Mouse (Mus musculus) MEL (cell line): ENCODE data around the gene Nudt2. TPM values are rescaled to one million over a fixed set of nuclear protein-coding genes. Genes with fewer than 3 reads are reported as not detected.

Experiments
- DNase-seq: peaks from one replicate; pipeline ENCODE4 v3.0.0; 2011; ENCODE audit warnings: low read depth, low spot score
- H3K27ac ChIP-seq: 2 replicates; pipeline ENCODE4 v1.5.1; 2012; ENCODE audit warnings: low read depth, mild to moderate bottlenecking, control low read depth, low read length, moderate library complexity; ENCODE audit not compliant: control insufficient read depth
- H3K27me3 ChIP-seq, 2 experiments: fragments of 150-350 bp in 1 of 2; sonication (generic) in 1 of 2; 2 replicates each; pipeline ENCODE4 v1.6.1; 2012; ENCODE audit warnings: low read length in 2 of 2, mild to moderate bottlenecking in 2 of 2, improper control_type of control experiment in 1 of 2, moderate library complexity in 1 of 2; ENCODE audit not compliant: insufficient read depth in 2 of 2, control insufficient read depth in 1 of 2
- H3K36me3 ChIP-seq, 2 experiments: 2 replicates each; pipeline ENCODE4 v1.6.1; 2012 to 2014; ENCODE audit warnings: low read length in 2 of 2, improper control_type of control experiment in 1 of 2, inconsistent platforms in 1 of 2, mild to moderate bottlenecking in 1 of 2; ENCODE audit not compliant: insufficient read depth in 2 of 2, control insufficient read depth in 1 of 2
- H3K4me1 ChIP-seq, 2 experiments: fragments of 150-350 bp in 1 of 2; sonication (generic) in 1 of 2; 2 replicates each; pipeline ENCODE4 v1.6.1; 2012; ENCODE audit warnings: low read length in 2 of 2, improper control_type of control experiment in 1 of 2, mild to moderate bottlenecking in 1 of 2; ENCODE audit not compliant: insufficient read depth in 2 of 2, control insufficient read depth in 1 of 2
- H3K4me3 ChIP-seq, 2 experiments: fragments of 150-350 bp in 1 of 2; sonication (generic) in 1 of 2; 2 replicates each; pipeline ENCODE4 v1.5.1; 2012; ENCODE audit warnings: low read depth in 2 of 2, low read length in 2 of 2, mild to moderate bottlenecking in 2 of 2, moderate library complexity in 2 of 2, control low read depth in 1 of 2, improper control_type of control experiment in 1 of 2; ENCODE audit not compliant: control insufficient read depth in 1 of 2, insufficient read depth in 1 of 2
- H3K79me2 ChIP-seq: 2 replicates; pipeline ENCODE4 v1.6.1; 2012; ENCODE audit warnings: mild to moderate bottlenecking, low read length, moderate library complexity; ENCODE audit not compliant: control insufficient read depth, poor library complexity, insufficient read depth
- H3K9ac ChIP-seq: 2 replicates; pipeline ENCODE4 v1.6.1; 2012; ENCODE audit warnings: low read depth, mild to moderate bottlenecking, control low read depth, low read length, moderate library complexity; ENCODE audit not compliant: control insufficient read depth, poor library complexity, severe bottlenecking
- H3K9me3 ChIP-seq: fragments of 150-350 bp; sonication (generic); replicated peaks from 2 replicates; pipeline ENCODE4 v1.6.1; 2012; ENCODE audit warnings: mild to moderate bottlenecking, low read length, improper control_type of control experiment, moderate library complexity; ENCODE audit not compliant: insufficient read depth
- BHLHE40 ChIP-seq: IDR thresholded peaks from 2 replicates; pipeline ENCODE4 v1.6.1; 2012; ENCODE audit warnings: low read depth, mild to moderate bottlenecking, inconsistent platforms, low read length, improper control_type of control experiment, borderline replicate concordance
- CTCF ChIP-seq, 3 experiments: IDR thresholded peaks in 2 of 3; conservative IDR thresholded peaks in 1 of 3; 2 replicates each; pipeline ENCODE4 v1.5.1; 2011 to 2012; ENCODE audit warnings: low read length in 3 of 3, low read depth in 2 of 3, mild to moderate bottlenecking in 2 of 3, improper control_type of control experiment in 1 of 3, inconsistent platforms in 1 of 3, mixed read lengths in 1 of 3, moderate library complexity in 1 of 3; ENCODE audit not compliant: control insufficient read depth in 1 of 3, insufficient read depth in 1 of 3, poor library complexity in 1 of 3, severe bottlenecking in 1 of 3
- ELF1 ChIP-seq: IDR thresholded peaks from 2 replicates; pipeline ENCODE4 v1.6.1; 2014; ENCODE audit warnings: low read depth, mild to moderate bottlenecking, inconsistent platforms, low read length, improper control_type of control experiment, moderate library complexity
- ETS1 ChIP-seq: IDR thresholded peaks from 2 replicates; pipeline ENCODE4 v1.6.1; 2012; ENCODE audit warnings: low read depth, mild to moderate bottlenecking, inconsistent platforms, low read length, improper control_type of control experiment, moderate library complexity
- GABPA ChIP-seq: IDR thresholded peaks from 2 replicates; pipeline ENCODE4 v1.6.1; 2012; ENCODE audit warnings: low read depth, mild to moderate bottlenecking, inconsistent platforms, low read length, improper control_type of control experiment, moderate library complexity
- GATA1 ChIP-seq: IDR thresholded peaks from 2 replicates; pipeline ENCODE4 v1.6.1; 2011; ENCODE audit warnings: low read depth, low read length, improper control_type of control experiment
- HCFC1 ChIP-seq: IDR thresholded peaks from 2 replicates; pipeline ENCODE4 v1.6.1; 2012; ENCODE audit warnings: low read depth, mild to moderate bottlenecking, inconsistent platforms, low read length, improper control_type of control experiment, moderate library complexity
- JUND ChIP-seq: IDR thresholded peaks from 2 replicates; pipeline ENCODE4 v1.6.1; 2011; ENCODE audit warnings: low read depth, mild to moderate bottlenecking, improper control_type of control experiment, low read length
- MAX ChIP-seq: IDR thresholded peaks from 2 replicates; pipeline ENCODE4 v1.6.1; 2011; ENCODE audit warnings: low read length, improper control_type of control experiment
- MAZ ChIP-seq: IDR thresholded peaks from 2 replicates; pipeline ENCODE4 v1.6.1; 2012; ENCODE audit warnings: low read depth, mild to moderate bottlenecking, inconsistent platforms, low read length, improper control_type of control experiment
- MEF2A ChIP-seq: IDR thresholded peaks from 2 replicates; pipeline ENCODE4 v1.6.1; 2014; ENCODE audit warnings: low read depth, mild to moderate bottlenecking, inconsistent platforms, low read length, improper control_type of control experiment; ENCODE audit not compliant: poor library complexity, insufficient replicate concordance, severe bottlenecking; ENCODE audit errors: extremely low read depth
- MYB ChIP-seq: IDR thresholded peaks from 2 replicates; pipeline ENCODE4 v1.6.1; 2011; ENCODE audit warnings: mild to moderate bottlenecking, low read depth, low read length, improper control_type of control experiment
- MYC ChIP-seq: IDR thresholded peaks from 2 replicates; pipeline ENCODE4 v1.6.1; 2011; ENCODE audit warnings: low read depth, mild to moderate bottlenecking, low read length, improper control_type of control experiment, moderate library complexity
- NELFE ChIP-seq: IDR thresholded peaks from 2 replicates; pipeline ENCODE4 v1.6.1; 2011; ENCODE audit warnings: low read depth, low read length, improper control_type of control experiment
- POLR2A ChIP-seq, 2 experiments: IDR thresholded peaks; 2 replicates each; pipeline ENCODE4 v1.6.1; 2011 to 2012; ENCODE audit warnings: low read length in 2 of 2, mild to moderate bottlenecking in 2 of 2, control low read depth in 1 of 2, improper control_type of control experiment in 1 of 2, low read depth in 1 of 2, moderate library complexity in 1 of 2; ENCODE audit not compliant: control insufficient read depth in 1 of 2, insufficient read depth in 1 of 2, poor library complexity in 1 of 2
- POLR2AphosphoS5 ChIP-seq: IDR thresholded peaks from 2 replicates; pipeline ENCODE4 v1.6.1; 2012; ENCODE audit warnings: low read depth, borderline replicate concordance, mild to moderate bottlenecking, inconsistent platforms, low read length, moderate library complexity, mixed read lengths
- RAD21 ChIP-seq: IDR thresholded peaks from 2 replicates; pipeline ENCODE4 v1.6.1; 2011; ENCODE audit warnings: mild to moderate bottlenecking, low read depth, low read length, improper control_type of control experiment
- SMC3 ChIP-seq: IDR thresholded peaks from 2 replicates; pipeline ENCODE4 v1.6.1; 2011; ENCODE audit warnings: low read depth, low read length, improper control_type of control experiment
- TBP ChIP-seq: IDR thresholded peaks from 2 replicates; pipeline ENCODE4 v1.8.0; 2011; ENCODE audit warnings: low read depth, low read length, improper control_type of control experiment
- TCF12 ChIP-seq: IDR thresholded peaks from 2 replicates; pipeline ENCODE4 v1.6.1; 2014; ENCODE audit warnings: low read depth, mild to moderate bottlenecking, inconsistent platforms, low read length, improper control_type of control experiment, moderate library complexity
- ZC3H11A ChIP-seq: IDR thresholded peaks from 2 replicates; pipeline ENCODE4 v1.6.1; 2012; ENCODE audit warnings: low read depth, mild to moderate bottlenecking, inconsistent platforms, low read length, improper control_type of control experiment
- ZKSCAN1 ChIP-seq: IDR thresholded peaks from 2 replicates; pipeline ENCODE4 v1.6.1; 2012; ENCODE audit warnings: low read depth, mild to moderate bottlenecking, inconsistent platforms, low read length, improper control_type of control experiment, moderate library complexity
- ZNF384 ChIP-seq: IDR thresholded peaks from 2 replicates; pipeline ENCODE4 v1.6.1; 2012; ENCODE audit warnings: low read depth, mild to moderate bottlenecking, inconsistent platforms, low read length, improper control_type of control experiment
- polyA plus RNA-seq, 2 experiments: library from polyadenylated mRNA; stranded (reverse) in 1 of 2; unstranded in 1 of 2; fragments of >175 nt in 1 of 2; fragments of >200 nt in 1 of 2; gene quantifications; 2 replicates each; pipeline versions ENCODE4 v1.2.1 to v1.2.4; 2012; ENCODE audit warnings: low replicate concordance in 2 of 2, low read depth in 1 of 2; ENCODE audit not compliant: insufficient read length in 2 of 2, insufficient read depth in 1 of 2, missing spikeins in 1 of 2
- total RNA-seq: library from RNA; depleted of rRNA; stranded (reverse); fragments of 300-350 nt; gene quantifications from 2 replicates; pipeline ENCODE4 v1.2.3, GENCODE M21; 2012

Nudt2 gene
- total and polyA plus RNA-seq, 3 experiments: 19.2 to 25.3 TPM; not detected in 1

GRCm38 (mm10) chr4:41522788-41523187 is 57.8 kb downstream of the Nudt2 start:
- H3K4me3 ChIP-seq: no peak overlapping the region
- H3K27ac ChIP-seq: no peak overlapping the region
- no peaks in the 10 kb centered on the region for H3K27me3 ChIP-seq
- DNase-seq: peak; percentile 71
- TF ChIP-seq SMC3 (peak; percentile 80), CTCF (IDR thresholded peaks at IDR 0.05 in 2 of 3, conservative IDR thresholded peaks at IDR 0.05 in 1 of 3; ENCODE audit: control insufficient read depth in 1 of 3, insufficient read depth in 1 of 3, low read depth in 2 of 3, low read length in 3 of 3, poor library complexity in 1 of 3, severe bottlenecking in 1 of 3) (peak; percentile 32 to 89 (median 87)), RAD21 (peak; percentile 87), ZC3H11A (peak; percentile 67), GABPA (no peak), MYB (no peak)
- TF ChIP-seq, all 39 proteins: peak for 4
- no peak overlapping the region for H3K9ac ChIP-seq
- no peaks in the 10 kb centered on the region for H3K9me3 ChIP-seq
- no peaks in the 10 kb centered on the region for H3K36me3 ChIP-seq
- no peaks in the 10 kb centered on the region for H3K79me2 ChIP-seq
- H3K4me1 ChIP-seq: peaks cover 0 to 7% of the 10 kb centered on the region in 2 experiments; a peak in 2 of 4 replicates

- H3K9me3 ChIP-seq: no peaks in the 10 kb centered on the region
- H3K79me2 ChIP-seq: no peaks in the 10 kb centered on the region
- no peaks in the 10 kb centered on the region for H3K36me3 ChIP-seq
- H3K4me3 ChIP-seq: no peak overlapping the region
- no peaks in the 10 kb centered on the region for H3K27me3 ChIP-seq
- no peak for TF ChIP-seq MEF2A
- no peak for TF ChIP-seq ZNF384
- no peak for TF ChIP-seq TBP
- TF ChIP-seq ZC3H11A: no peak
- TF ChIP-seq MYB: no peak
- TF ChIP-seq ZKSCAN1: no peak
- H3K27ac ChIP-seq: no peak overlapping the region
- H3K4me1 ChIP-seq: peaks cover 0 to 7% of the 10 kb centered on the region in 2 experiments; a peak in 2 of 4 replicates
- DNase-seq: no peak
- H3K9ac ChIP-seq: no peak overlapping the region
Measured at GRCm38 (mm10) chr4:41523839-41524238, 58.9 kb downstream of the Nudt2 start.

- Histone ChIP-seq H3K79me2 (no peaks in the 10 kb centered on the region), H3K36me3 (peaks cover 0 to 2% of the 10 kb centered on the region in 2 experiments; a peak in 1 of 4 replicates), H3K4me3 (no peak overlapping the region), H3K9me3 (no peaks in the 10 kb centered on the region), H3K9ac (no peak overlapping the region), H3K4me1 (peaks cover 0 to 7% of the 10 kb centered on the region in 2 experiments; a peak in 2 of 4 replicates), H3K27ac (no peak overlapping the region), H3K27me3 (no peaks in the 10 kb centered on the region)
- DNase-seq: no peak
- TF ChIP-seq ELF1: no peak
- TF ChIP-seq JUND: no peak
- no peak for TF ChIP-seq MEF2A
- TF ChIP-seq TCF12: no peak
- TF ChIP-seq HCFC1: no peak
- TF ChIP-seq ETS1: no peak
- TF ChIP-seq BHLHE40: no peak
- TF ChIP-seq GATA1: no peak
- TF ChIP-seq TBP: no peak
- no peak for TF ChIP-seq POLR2AphosphoS5
- TF ChIP-seq ZC3H11A: no peak
- no peak for TF ChIP-seq CTCF (IDR thresholded peaks at IDR 0.05 in 2 of 3, conservative IDR thresholded peaks at IDR 0.05 in 1 of 3; ENCODE audit: control insufficient read depth in 1 of 3, insufficient read depth in 1 of 3, low read depth in 2 of 3, low read length in 3 of 3, poor library complexity in 1 of 3, severe bottlenecking in 1 of 3)
- TF ChIP-seq MAZ: no peak
- no peak for TF ChIP-seq NELFE
- TF ChIP-seq MYB: no peak
- no peak for TF ChIP-seq POLR2A (IDR thresholded peaks at IDR 0.05; ENCODE audit: control insufficient read depth in 1 of 2, insufficient read depth in 1 of 2, low read depth in 1 of 2, low read length in 2 of 2, poor library complexity in 1 of 2)
- TF ChIP-seq RAD21: no peak
- no peak for TF ChIP-seq MYC
- no peak for TF ChIP-seq MAX
Measured at GRCm38 (mm10) chr4:41524829-41525228, 59.9 kb downstream of the Nudt2 start.
